Mouse (Mus musculus) kidney, embryonic 14.5 days (tissue): ENCODE results near the gene Chil1. TPM values are rescaled to one million over a fixed set of nuclear protein-coding genes. Genes with fewer than 3 reads are reported as not detected.

Source experiments
- ATAC-seq: fragments of 200-750 bp; cut with Nextera tagmentation; 2 replicates; pipeline ENCODE4 v1.8.0; 2017; ENCODE audit warnings: moderate number of reproducible peaks, mild to moderate bottlenecking, moderate TSS enrichment, moderate library complexity; ENCODE audit not compliant: low FRiP score, low TSS enrichment
- H3K27ac ChIP-seq: fragments of 300-500 bp; sonication (generic); 2 replicates; pipeline ENCODE4 v1.5.1; 2014; ENCODE audit warnings: low read depth, mild to moderate bottlenecking, low read length, moderate library complexity, mixed read lengths
- H3K27me3 ChIP-seq: fragments of 300-500 bp; sonication (generic); 2 replicates; pipeline ENCODE4 v1.6.1; 2014; ENCODE audit warnings: mild to moderate bottlenecking, low read length; ENCODE audit not compliant: control insufficient read depth, insufficient read depth
- H3K36me3 ChIP-seq: fragments of 300-500 bp; sonication (generic); 2 replicates; pipeline ENCODE4 v1.6.1; 2014; ENCODE audit warnings: low read length, mixed read lengths; ENCODE audit not compliant: control insufficient read depth, insufficient read depth
- H3K4me1 ChIP-seq: fragments of 300-500 bp; sonication (generic); 2 replicates; pipeline ENCODE4 v1.6.1; 2014; ENCODE audit warnings: low read length, mixed read lengths; ENCODE audit not compliant: control insufficient read depth, insufficient read depth
- H3K4me2 ChIP-seq: fragments of 300-500 bp; sonication (generic); replicated peaks from 2 replicates; pipeline ENCODE4 v1.6.1; 2014; ENCODE audit warnings: low read depth, mild to moderate bottlenecking, low read length
- H3K4me3 ChIP-seq: fragments of 300-500 bp; sonication (generic); 2 replicates; pipeline ENCODE4 v1.5.1; 2014; ENCODE audit warnings: mild to moderate bottlenecking, low read length
- H3K9ac ChIP-seq: fragments of 300-500 bp; sonication (generic); 2 replicates; pipeline ENCODE4 v1.6.1; 2014; ENCODE audit warnings: low read depth, mild to moderate bottlenecking, low read length, moderate library complexity
- H3K9me3 ChIP-seq: fragments of 300-500 bp; sonication (generic); 2 replicates; pipeline ENCODE4 v1.6.1; 2016; ENCODE audit warnings: low read length; ENCODE audit not compliant: control insufficient read depth
- WGBS: fragments of 180-500 bp; shearing (Covaris S2); extraction: QIAGEN DNeasy Blood & Tissue Kit; methylation state at CpG from one replicate; pipeline ENCODE4 v1.1.7; 2014; 5-methylcytosine and 5-hydroxymethylcytosine counted together
- polyA plus RNA-seq: library from polyadenylated mRNA; unstranded; fragments of >200 nt; fragmentation: Nextera tagmentation; extraction: Ambion mirVana; gene quantifications from 2 replicates; pipeline ENCODE4 v1.2.1, GENCODE M21; 2014

The Chil1 gene
- polyA plus RNA-seq = 0.57 and 1.6 TPM in 2 replicates

- H3K27me3 ChIP-seq = no peaks in the 10 kb centered on the region
- H3K4me1 ChIP-seq = no peaks in the 10 kb centered on the region
- H3K36me3 ChIP-seq = no peaks in the 10 kb centered on the region
- no peak within 1 kb of the TSS for H3K4me2 ChIP-seq
- WGBS = 58% methylated on average over 4 of the region's 4 CpGs
- 0 out of 2 replicates have a peak, but pooled peaks have one; percentile 24 for ATAC-seq
- no peak within 1 kb of the TSS for H3K27ac ChIP-seq
- no peak within 1 kb of the TSS for H3K9ac ChIP-seq
- H3K9me3 ChIP-seq = no peaks in the 10 kb centered on the region
- H3K4me3 ChIP-seq = no peak within 1 kb of the TSS
Measured at GRCm38 (mm10) chr1:134182025-134182424, at the start of gene Chil1. Chil1 (plus strand) TSS chr1:134182176.

GRCm38 (mm10) chr1:134133316-134133715 is 48.7 kb upstream of the Chil1 start:
- H3K9me3 ChIP-seq = peaks cover 5% of the 10 kb centered on the region
- no peak overlapping the region for H3K27ac ChIP-seq
- H3K4me2 ChIP-seq = no peak overlapping the region
- H3K27me3 ChIP-seq = no peaks in the 10 kb centered on the region
- H3K4me3 ChIP-seq = no peak overlapping the region
- no peak overlapping the region for H3K9ac ChIP-seq
- 0 out of 2 replicates have a peak, but pooled peaks have one; percentile 32 for ATAC-seq
- no peaks in the 10 kb centered on the region for H3K4me1 ChIP-seq
- no peaks in the 10 kb centered on the region for H3K36me3 ChIP-seq
- 32% methylated on average over 11 of the region's 11 CpGs for WGBS

- H3K4me2 ChIP-seq = no peak overlapping the region
- H3K9me3 ChIP-seq = no peaks in the 10 kb centered on the region
- no peak overlapping the region for H3K27ac ChIP-seq
- 54% methylated on average over 3 of the region's 3 CpGs for WGBS
- no peaks in the 10 kb centered on the region for H3K4me1 ChIP-seq
- H3K9ac ChIP-seq = no peak overlapping the region
- no peaks in the 10 kb centered on the region for H3K36me3 ChIP-seq
- H3K4me3 ChIP-seq = no peak overlapping the region
- ATAC-seq = no peak
- no peaks in the 10 kb centered on the region for H3K27me3 ChIP-seq
Measured at GRCm38 (mm10) chr1:134136351-134136750, 45.6 kb upstream of the Chil1 start.

- Histone ChIP-seq H3K4me1 (no peaks in the 10 kb centered on the region), H3K36me3 (no peaks in the 10 kb centered on the region), H3K4me3 (no peak overlapping the region), H3K27me3 (no peaks in the 10 kb centered on the region), H3K9ac (no peak overlapping the region), H3K9me3 (no peaks in the 10 kb centered on the region), H3K4me2 (no peak overlapping the region), H3K27ac (no peak overlapping the region)
- WGBS = 82% methylated on average over 9 of the region's 9 CpGs
- no peak for ATAC-seq
Measured at GRCm38 (mm10) chr1:134138424-134138823, 43.6 kb upstream of the Chil1 start.

GRCm38 (mm10) chr1:134142363-134142794 is 39.6 kb upstream of the Chil1 start:
- Histone ChIP-seq H3K4me2 (no peak overlapping the region), H3K4me1 (no peaks in the 10 kb centered on the region), H3K9me3 (no peaks in the 10 kb centered on the region), H3K36me3 (no peaks in the 10 kb centered on the region), H3K9ac (no peak overlapping the region), H3K27me3 (no peaks in the 10 kb centered on the region), H3K27ac (no peak overlapping the region), H3K4me3 (no peak overlapping the region)
- WGBS = 52% methylated on average over 4 of the region's 4 CpGs
- no peak for ATAC-seq

- no peak overlapping the region for H3K27ac ChIP-seq
- H3K9me3 ChIP-seq = no peaks in the 10 kb centered on the region
- H3K4me1 ChIP-seq = no peaks in the 10 kb centered on the region
- no peak overlapping the region for H3K4me3 ChIP-seq
- WGBS = 85% methylated on average over 8 of the region's 8 CpGs
- no peaks in the 10 kb centered on the region for H3K27me3 ChIP-seq
- no peaks in the 10 kb centered on the region for H3K36me3 ChIP-seq
- no peak overlapping the region for H3K9ac ChIP-seq
- no peak for ATAC-seq
- H3K4me2 ChIP-seq = no peak overlapping the region
Measured at GRCm38 (mm10) chr1:134146066-134146465, 35.9 kb upstream of the Chil1 start.

- WGBS = 41% methylated on average over 8 of the region's 8 CpGs
- ATAC-seq = no peak
Measured at GRCm38 (mm10) chr1:134150076-134150475, 31.9 kb upstream of the Chil1 start.

GRCm38 (mm10) chr1:134150745-134151144 is 31.2 kb upstream of the Chil1 start:
- H3K4me1 ChIP-seq = no peaks in the 10 kb centered on the region
- ATAC-seq = no peak
- no peaks in the 10 kb centered on the region for H3K27me3 ChIP-seq
- 96% methylated on average over 9 of the region's 9 CpGs for WGBS
- H3K4me3 ChIP-seq = no peak overlapping the region
- H3K9me3 ChIP-seq = peaks cover 4% of the 10 kb centered on the region; the same call in 1 of the 2 replicates
- no peaks in the 10 kb centered on the region for H3K36me3 ChIP-seq
- H3K4me2 ChIP-seq = no peak overlapping the region
- H3K27ac ChIP-seq = no peak overlapping the region
- no peak overlapping the region for H3K9ac ChIP-seq

More at GRCm38 (mm10) chr1:134150076-134150475, 31.9 kb upstream of the Chil1 start:
- H3K27ac ChIP-seq = no peak overlapping the region
- H3K9ac ChIP-seq = no peak overlapping the region
- no peaks in the 10 kb centered on the region for H3K27me3 ChIP-seq
- peaks cover 4% of the 10 kb centered on the region; the same call in 1 of the 2 replicates for H3K9me3 ChIP-seq
- no peak overlapping the region for H3K4me2 ChIP-seq
- H3K4me1 ChIP-seq = no peaks in the 10 kb centered on the region
- no peaks in the 10 kb centered on the region for H3K36me3 ChIP-seq
- no peak overlapping the region for H3K4me3 ChIP-seq

GRCm38 (mm10) chr1:134151655-134152412 is 30.1 kb upstream of the Chil1 start:
- peak; percentile 67 for ATAC-seq
- 35% methylated on average over 13 of the region's 13 CpGs for WGBS
- no peaks in the 10 kb centered on the region for H3K27me3 ChIP-seq
- H3K36me3 ChIP-seq = no peaks in the 10 kb centered on the region
- no peak overlapping the region for H3K9ac ChIP-seq
- no peak overlapping the region for H3K27ac ChIP-seq
- no peak overlapping the region for H3K4me3 ChIP-seq
- no peak overlapping the region for H3K4me2 ChIP-seq
- no peaks in the 10 kb centered on the region for H3K4me1 ChIP-seq
- peaks cover 4% of the 10 kb centered on the region; the same call in 1 of the 2 replicates for H3K9me3 ChIP-seq
